Mouse (Mus musculus) neural tube, embryonic 11.5 days (tissue): Measurements from ENCODE around the gene Pygo2. TPM values are rescaled to one million over a fixed set of nuclear protein-coding genes. Genes with fewer than 3 reads are reported as not detected.
A peak's percentile ranks its signal among the peaks of the same experiment; 100 is the strongest.

ENCODE experiments used
- ATAC-seq: fragments of 200-750 bp; cut with Nextera tagmentation; 2 replicates; pipeline ENCODE4 v1.8.0; 2017; ENCODE audit warnings: moderate number of reproducible peaks, mild to moderate bottlenecking, moderate TSS enrichment, moderate library complexity; ENCODE audit not compliant: insufficient read depth, low FRiP score, low TSS enrichment
- DNase-seq: peaks from one replicate; pipeline ENCODE4 v3.0.0-alpha.2; 2015; ENCODE audit warnings: low spot score
- H3K27ac ChIP-seq: fragments of 300-500 bp; sonication (generic); 2 replicates; pipeline ENCODE4 v1.5.1; 2014; ENCODE audit warnings: low read depth, mild to moderate bottlenecking, low read length
- H3K27me3 ChIP-seq: fragments of 300-500 bp; sonication (generic); 2 replicates; pipeline ENCODE4 v1.6.1; 2014; ENCODE audit warnings: mild to moderate bottlenecking, low read length, mixed read lengths; ENCODE audit not compliant: control insufficient read depth, insufficient read depth
- H3K36me3 ChIP-seq: fragments of 300-500 bp; sonication (generic); 2 replicates; pipeline ENCODE4 v1.6.1; 2014; ENCODE audit warnings: mild to moderate bottlenecking, low read length, moderate library complexity, mixed read lengths; ENCODE audit not compliant: control insufficient read depth, insufficient read depth
- H3K4me1 ChIP-seq: fragments of 300-500 bp; sonication (generic); 2 replicates; pipeline ENCODE4 v1.6.1; 2014; ENCODE audit warnings: low read length, mixed read lengths; ENCODE audit not compliant: control insufficient read depth, insufficient read depth
- H3K4me2 ChIP-seq: fragments of 300-500 bp; sonication (generic); 2 replicates; pipeline ENCODE4 v1.6.1; 2014; ENCODE audit warnings: low read depth, mild to moderate bottlenecking, moderate library complexity
- H3K4me3 ChIP-seq: fragments of 300-500 bp; sonication (generic); 2 replicates; pipeline ENCODE4 v1.5.1; 2014; ENCODE audit warnings: low read depth, low read length
- H3K9ac ChIP-seq: fragments of 300-500 bp; sonication (generic); 2 replicates; pipeline ENCODE4 v1.6.1; 2014; ENCODE audit warnings: mild to moderate bottlenecking, low read length
- H3K9me3 ChIP-seq: fragments of 300-500 bp; sonication (generic); 2 replicates; pipeline ENCODE4 v1.6.1; 2016; ENCODE audit warnings: low read length; ENCODE audit not compliant: control insufficient read depth
- WGBS: fragments of 180-500 bp; shearing (Covaris S2); extraction: QIAGEN DNeasy Blood & Tissue Kit; methylation state at CpG from one replicate; pipeline ENCODE4 v1.1.7; 2014; 5-methylcytosine and 5-hydroxymethylcytosine counted together
- polyA plus RNA-seq: library from polyadenylated mRNA; unstranded; fragments of >200 nt; fragmentation: Nextera tagmentation; extraction: Ambion mirVana; gene quantifications from 2 replicates; pipeline ENCODE4 v1.2.1, GENCODE M21; 2014

Pygo2 gene
- polyA plus RNA-seq, 1 experiment from 2014 or later, result 55.7 TPM

DNA sequence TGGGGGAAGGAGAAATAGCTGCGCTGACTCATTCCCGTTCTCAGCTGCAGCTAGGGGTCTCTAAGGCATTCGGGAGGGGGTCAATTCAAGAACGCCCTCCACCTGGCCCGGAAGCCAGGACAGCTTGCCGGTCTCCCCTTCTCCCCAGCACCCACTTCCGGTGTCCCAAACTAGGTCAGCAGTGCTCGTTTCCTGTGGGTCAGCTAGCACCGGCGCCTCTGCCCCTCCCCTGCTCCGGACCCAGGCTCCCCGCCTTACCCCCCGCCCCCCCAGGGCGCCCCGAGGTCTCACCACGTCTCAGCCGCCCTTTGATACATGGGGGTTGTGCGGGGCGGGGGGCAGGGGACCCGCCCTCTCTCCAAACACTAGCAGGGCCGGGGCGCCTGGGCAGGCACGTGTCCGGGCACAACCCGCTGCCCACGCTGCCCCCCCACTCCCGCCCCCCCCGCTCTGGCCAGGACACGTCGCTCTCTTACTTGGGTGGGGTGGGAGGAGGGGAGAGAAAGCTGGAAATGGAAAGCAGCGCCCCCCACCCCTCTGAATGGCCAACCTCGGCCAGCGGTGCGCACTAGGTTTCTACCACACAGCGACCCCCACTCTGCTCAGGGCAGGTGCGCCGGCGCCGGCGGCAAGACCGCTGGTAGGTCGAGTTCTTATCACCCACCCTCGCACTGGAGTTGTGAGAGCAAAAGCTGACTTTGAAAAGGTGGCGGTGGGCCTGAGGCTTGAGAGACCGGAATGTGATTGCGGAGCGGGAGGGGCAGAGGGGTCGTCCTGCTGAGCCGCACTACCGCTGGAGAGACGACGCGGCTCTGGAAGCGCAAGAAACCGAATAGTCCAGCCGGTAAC, 38.1 kb upstream of the Pygo2 start:
- WGBS, result under 1% methylated on average over 49 of the region's 56 CpGs
- peaks cover 37% of the 10 kb centered on the region for H3K4me1 ChIP-seq
- ATAC-seq, result no peak
- H3K36me3 ChIP-seq, result no peaks in the 10 kb centered on the region
- no peaks in the 10 kb centered on the region for H3K9me3 ChIP-seq
- DNase-seq, result peak; percentile 48
- no peak overlapping the region for H3K27ac ChIP-seq
- peak overlapping the region; percentile 56 for H3K9ac ChIP-seq
- peak overlapping the region; percentile 99 for H3K4me2 ChIP-seq
- peaks cover 14% of the 10 kb centered on the region for H3K27me3 ChIP-seq
- peak overlapping the region; percentile 48 for H3K4me3 ChIP-seq

DNA sequence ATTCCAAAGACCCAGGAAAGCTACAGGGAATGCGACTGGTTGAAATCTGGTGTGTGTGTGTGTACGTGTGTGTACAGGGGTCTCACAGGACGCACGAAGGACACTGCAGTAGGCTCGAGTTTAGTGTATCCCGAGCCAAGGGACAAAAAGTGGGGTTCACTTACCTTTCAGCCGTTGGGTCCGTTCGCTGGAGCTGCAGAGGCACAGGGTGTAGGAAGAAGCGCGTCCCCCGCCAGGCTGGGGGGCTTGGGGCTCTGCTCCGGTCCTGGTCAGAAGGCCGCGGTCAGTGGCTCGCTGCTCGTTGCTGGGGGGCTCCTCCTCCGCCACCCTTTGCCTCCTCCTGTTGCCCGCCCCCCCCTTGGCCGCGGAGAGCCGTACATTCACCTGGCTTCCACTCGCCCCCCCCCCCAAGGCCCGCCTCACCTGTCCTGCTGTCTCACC, 37.1 kb upstream of the Pygo2 start:
- H3K4me3 ChIP-seq, result peak overlapping the region; percentile 48
- no peak overlapping the region for H3K27ac ChIP-seq
- under 1% methylated on average over 17 of the region's 24 CpGs for WGBS
- ATAC-seq (no peak), DNase-seq (peak; percentile 18)
- peak overlapping the region; percentile 99 for H3K4me2 ChIP-seq
- H3K27me3 ChIP-seq, result peaks cover 14% of the 10 kb centered on the region
- H3K36me3 ChIP-seq, result no peaks in the 10 kb centered on the region
- H3K9ac ChIP-seq, result peak overlapping the region; percentile 39; the same call in 1 of the 2 replicates
- peaks cover 37% of the 10 kb centered on the region for H3K4me1 ChIP-seq
- no peaks in the 10 kb centered on the region for H3K9me3 ChIP-seq

DNA sequence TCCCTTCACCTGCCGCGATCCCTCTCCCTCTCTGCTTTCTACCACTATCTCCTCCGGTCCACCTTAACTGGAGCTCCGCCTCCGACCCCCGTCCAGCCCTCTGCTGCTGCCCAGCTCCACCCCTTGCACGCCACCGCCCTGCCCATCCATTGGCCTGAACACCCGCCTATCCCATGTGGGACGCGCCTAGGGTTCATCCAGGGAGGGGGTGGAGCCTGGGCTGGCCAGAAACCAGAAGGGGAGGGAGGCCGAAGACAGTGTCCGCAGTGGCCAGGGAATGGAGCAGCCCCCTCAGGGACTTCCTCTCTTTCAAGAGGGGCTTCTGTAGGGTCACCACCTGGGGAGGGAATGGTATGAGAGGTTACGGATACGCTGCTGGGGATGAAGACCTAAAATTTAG, 36.4 kb upstream of the Pygo2 start:
- DNase-seq (peak; percentile 94), ATAC-seq (peak; percentile 91)
- H3K27me3 ChIP-seq, result peaks cover 14% of the 10 kb centered on the region
- peak overlapping the region; percentile 63 for H3K9ac ChIP-seq
- peak overlapping the region; percentile 5; the same call in 1 of the 2 replicates for H3K27ac ChIP-seq
- under 1% methylated on average over 15 of the region's 15 CpGs for WGBS
- H3K4me1 ChIP-seq, result peaks cover 37% of the 10 kb centered on the region
- peak overlapping the region; percentile 99 for H3K4me2 ChIP-seq
- peak overlapping the region; percentile 51 for H3K4me3 ChIP-seq
- H3K36me3 ChIP-seq, result no peaks in the 10 kb centered on the region
- H3K9me3 ChIP-seq, result no peaks in the 10 kb centered on the region

DNA sequence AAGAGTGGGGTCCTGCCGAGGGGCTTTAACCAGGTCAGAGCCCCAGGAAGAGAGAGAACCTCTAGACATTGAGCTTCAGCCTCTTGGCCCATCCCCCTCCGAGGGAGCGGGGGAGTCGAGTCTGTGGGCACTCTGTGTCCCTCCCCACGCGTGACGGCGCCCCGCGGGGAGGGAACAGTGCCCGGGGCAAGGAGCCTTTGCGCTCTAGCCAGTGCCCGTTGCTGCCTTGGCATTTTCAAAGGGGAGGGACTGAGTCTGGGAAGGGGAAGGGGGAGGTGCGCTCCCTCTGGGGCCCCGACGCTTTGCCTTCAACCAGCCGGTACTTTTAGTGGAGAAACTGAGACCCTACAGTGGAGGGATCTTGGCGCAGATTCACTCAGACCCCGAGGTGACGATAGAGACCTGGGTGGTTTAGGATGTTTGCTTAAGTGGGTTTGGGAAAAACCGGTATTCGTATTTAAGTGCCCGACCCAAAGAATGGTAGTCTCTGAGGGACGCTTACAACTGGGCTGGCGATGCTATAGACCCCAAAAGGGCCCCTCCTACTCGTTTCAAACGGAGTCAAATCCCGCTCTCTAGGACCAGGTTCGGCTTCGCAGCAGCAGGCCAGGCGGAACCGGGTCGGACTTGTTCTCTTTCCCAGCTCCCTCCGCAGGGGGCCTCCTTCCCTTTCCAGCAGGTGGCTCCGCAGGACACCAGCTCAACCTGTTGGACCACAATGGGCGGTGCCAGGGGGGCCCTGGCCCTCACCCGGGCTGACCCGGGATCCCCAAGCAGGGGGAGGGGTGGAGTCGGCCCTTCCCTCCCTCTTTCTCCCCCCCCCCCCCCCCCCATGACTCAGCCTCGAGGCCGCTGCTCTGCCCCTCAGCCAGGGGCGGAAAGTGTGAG, 35.8 kb upstream of the Pygo2 start, which contains the start of gene Zbtb7b:
Zbtb7b (minus strand) TSS at position 771 of the 888 bp plus-strand sequence.
- no peaks in the 10 kb centered on the region for H3K36me3 ChIP-seq
- H3K27me3 ChIP-seq, result peaks cover 14% of the 10 kb centered on the region
- peak within 1 kb of the TSS; percentile 51 for H3K4me3 ChIP-seq
- H3K4me1 ChIP-seq, result peaks cover 37% of the 10 kb centered on the region
- under 1% methylated on average over 39 of the region's 42 CpGs for WGBS
- ATAC-seq (peak; percentile 46), DNase-seq (peak; percentile 57)
- peak within 1 kb of the TSS; percentile 5 for H3K27ac ChIP-seq
- H3K9ac ChIP-seq, result peak within 1 kb of the TSS; percentile 63
- H3K9me3 ChIP-seq, result no peaks in the 10 kb centered on the region
- H3K4me2 ChIP-seq, result peak within 1 kb of the TSS; percentile 99

DNA sequence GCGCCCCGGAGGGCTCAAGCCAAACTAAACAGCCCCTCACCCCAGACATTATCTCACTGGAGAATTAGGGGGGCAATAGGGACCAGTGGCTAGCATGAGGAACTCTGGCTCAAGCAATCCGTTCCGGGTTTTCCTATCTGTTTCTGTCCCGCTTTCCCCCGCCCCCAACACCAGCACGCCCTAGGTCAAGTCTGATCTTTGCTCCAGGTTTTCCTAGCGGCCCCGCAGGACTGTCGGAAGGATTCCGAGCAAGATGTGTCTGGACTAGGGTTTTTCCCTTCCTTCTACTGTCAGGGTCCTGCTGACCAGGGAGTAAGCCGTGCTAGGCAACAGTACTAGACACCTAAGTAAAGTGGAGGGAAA, 35.1 kb upstream of the Pygo2 start:
- ATAC-seq, result no peak
- H3K27ac ChIP-seq, result peak overlapping the region; percentile 5; the same call in 1 of the 2 replicates
- peaks cover 37% of the 10 kb centered on the region for H3K4me1 ChIP-seq
- H3K27me3 ChIP-seq, result peaks cover 14% of the 10 kb centered on the region
- WGBS, result under 1% methylated on average over 11 of the region's 12 CpGs
- peak; percentile 84 for DNase-seq
- H3K36me3 ChIP-seq, result no peaks in the 10 kb centered on the region
- no peaks in the 10 kb centered on the region for H3K9me3 ChIP-seq
- H3K4me3 ChIP-seq, result peak overlapping the region; percentile 51
- H3K4me2 ChIP-seq, result peak overlapping the region; percentile 99
- peak overlapping the region; percentile 63 for H3K9ac ChIP-seq

DNA sequence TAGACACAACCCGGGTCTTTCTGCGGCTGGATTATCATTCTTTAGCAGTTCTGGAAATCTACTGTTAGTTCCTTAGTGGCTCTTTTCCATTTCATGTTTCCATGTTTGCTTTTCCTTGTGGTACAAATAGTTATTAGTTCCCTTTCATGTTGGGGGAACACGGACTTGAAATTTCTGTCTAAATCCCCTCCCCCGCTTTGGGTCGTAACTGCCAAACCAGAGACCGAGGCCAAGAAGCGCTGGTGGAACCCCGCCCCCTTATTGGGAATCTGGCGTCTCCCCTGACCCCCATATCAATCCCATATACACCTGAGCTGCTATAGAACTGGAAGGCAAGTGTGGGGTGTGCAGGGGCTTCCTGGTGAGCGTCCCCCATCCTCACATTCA, 34.6 kb upstream of the Pygo2 start:
- Histone ChIP-seq H3K9me3 (no peaks in the 10 kb centered on the region), H3K27ac (no peak overlapping the region), H3K4me1 (peaks cover 37% of the 10 kb centered on the region), H3K27me3 (peaks cover 14% of the 10 kb centered on the region), H3K4me2 (peak overlapping the region; percentile 99), H3K9ac (0 out of 2 replicates have a peak overlapping the region, but pooled peaks have one; percentile 15), H3K4me3 (peak overlapping the region; percentile 51), H3K36me3 (no peaks in the 10 kb centered on the region)
- DNase-seq (no peak), ATAC-seq (no peak)
- WGBS, result 1% methylated on average over 10 of the region's 10 CpGs

DNA sequence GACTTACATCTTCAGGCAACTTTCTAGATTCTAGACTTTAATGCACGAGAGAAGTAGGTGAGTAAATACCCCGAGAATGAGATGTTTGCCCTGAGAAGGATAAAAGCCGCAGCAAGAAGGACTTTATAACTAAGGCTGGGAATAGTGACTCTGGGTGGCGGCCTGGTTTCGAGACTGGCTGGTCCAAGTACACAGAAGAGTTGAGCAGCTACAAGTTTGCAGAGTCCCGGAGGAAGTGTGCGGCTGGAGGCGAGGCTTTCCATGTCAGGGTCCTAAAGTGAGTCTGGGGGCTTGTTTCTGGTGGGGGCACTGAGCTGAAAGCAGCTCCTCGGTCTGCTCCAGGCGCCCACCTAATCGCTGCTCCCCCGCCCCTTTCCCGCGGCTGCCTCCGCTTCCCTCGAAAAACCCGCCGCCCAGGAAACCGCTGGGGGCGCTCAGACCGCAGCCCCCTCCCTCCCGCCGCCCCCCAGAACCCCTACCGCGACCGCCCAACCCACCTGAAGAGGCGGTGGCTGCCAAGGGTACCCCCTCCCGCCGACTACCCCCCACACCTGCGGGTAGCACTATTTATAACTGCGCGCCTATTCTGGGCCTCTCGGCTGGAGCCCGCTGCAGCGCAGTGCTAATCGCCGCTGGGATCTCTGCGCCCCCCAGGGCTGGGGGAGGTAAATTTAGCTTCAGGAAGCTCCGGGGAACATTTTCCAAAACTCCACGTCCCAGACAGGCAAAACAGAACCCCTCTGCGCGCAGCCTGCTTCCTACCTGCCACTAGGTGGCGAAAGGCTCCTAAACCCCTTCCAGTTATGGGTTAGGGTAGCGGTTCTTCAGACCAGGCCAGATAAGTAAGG, 34.0 kb upstream of the Pygo2 start:
- ATAC-seq, result no peak
- H3K27ac ChIP-seq, result no peak overlapping the region

DNA sequence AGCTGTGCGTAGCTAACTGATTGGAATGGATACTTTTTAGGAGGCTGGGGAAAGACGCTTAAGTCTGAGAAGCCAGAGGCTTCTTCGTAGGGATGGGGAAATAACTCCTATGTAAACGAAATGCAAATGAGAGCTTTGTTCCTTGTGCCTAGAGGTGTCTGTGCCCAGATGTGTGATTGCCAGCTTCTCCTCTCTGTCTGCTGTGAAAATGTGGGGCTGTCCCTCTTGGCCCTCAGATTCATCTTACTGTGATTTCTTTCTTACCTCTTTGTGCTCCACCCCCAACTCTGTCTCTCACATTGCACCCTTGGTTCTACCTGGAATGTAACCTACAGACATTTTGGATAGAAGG, 33.4 kb upstream of the Pygo2 start:
- Histone ChIP-seq H3K4me3 (peak overlapping the region; percentile 51), H3K27me3 (peaks cover 14% of the 10 kb centered on the region), H3K9me3 (no peaks in the 10 kb centered on the region), H3K36me3 (no peaks in the 10 kb centered on the region), H3K9ac (no peak overlapping the region; the same call in 1 of the 2 replicates), H3K4me1 (peaks cover 28% of the 10 kb centered on the region), H3K27ac (no peak overlapping the region), H3K4me2 (peak overlapping the region; percentile 99)
- DNase-seq (no peak), ATAC-seq (no peak)
- 3% methylated on average over 4 of the region's 4 CpGs for WGBS

More for the DNA sequence above, 34.0 kb upstream of the Pygo2 start:
- Histone ChIP-seq H3K9ac (peak overlapping the region; percentile 52), H3K4me3 (peak overlapping the region; percentile 51), H3K4me2 (peak overlapping the region; percentile 99), H3K27me3 (peaks cover 14% of the 10 kb centered on the region), H3K4me1 (peaks cover 32% of the 10 kb centered on the region), H3K9me3 (no peaks in the 10 kb centered on the region), H3K36me3 (no peaks in the 10 kb centered on the region)
- peak; percentile 78 for DNase-seq
- WGBS, result 1% methylated on average over 39 of the region's 44 CpGs
